Comparison of ENCODE assay signal across 9 mouse cellular contexts in the genomic region with DNA sequence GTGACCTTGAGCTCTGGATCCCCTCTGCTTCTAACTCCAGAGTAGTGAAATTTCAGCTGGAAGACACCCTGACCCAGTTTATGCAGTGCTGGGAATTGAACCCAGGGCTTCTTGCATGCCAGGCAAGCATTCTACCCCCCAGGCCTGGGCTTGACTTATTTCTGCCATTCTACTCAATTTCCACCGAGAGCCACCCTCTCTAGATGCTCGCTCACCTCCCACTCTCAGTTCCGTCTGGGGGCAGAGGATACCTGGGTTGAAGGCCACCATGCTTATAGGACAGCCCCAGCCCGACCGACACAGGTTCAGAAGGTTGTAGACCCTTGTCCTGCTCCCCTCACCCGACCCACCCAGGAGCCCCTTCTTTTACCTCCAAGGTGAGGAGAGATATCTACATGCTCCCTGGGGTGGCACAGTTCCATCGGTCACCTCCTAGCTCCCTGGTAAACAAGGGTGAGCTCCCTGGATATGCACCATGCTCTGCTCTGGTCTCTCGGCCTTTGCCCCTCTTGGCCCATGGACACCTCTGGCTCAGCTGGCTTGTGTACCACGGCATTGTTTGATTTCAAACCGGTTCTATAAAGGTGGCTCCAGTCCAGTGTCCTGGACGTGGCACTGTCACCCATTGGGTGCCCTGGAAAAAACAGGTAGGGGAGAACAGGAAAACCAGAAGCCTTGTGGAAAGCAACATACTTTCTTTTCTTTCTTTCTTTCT. TPM values are rescaled to one million over a fixed set of nuclear protein-coding genes. Genes with fewer than 3 reads are reported as not detected.
A peak's percentile ranks its signal among the peaks of the same experiment; 100 is the strongest.
DNase-seq lines count a peak whose midpoint lies in the region; ATAC-seq lines count a peak whose summit lies in the region.
"Had no signal": no experiment of that assay in that cellular context is flagged by ENCODE, and none has a peak within 500 bp of the region (broad histone marks: within the 10 kb centered on the region; RNA-seq: fewer than 3 reads in every experiment).

No protein-coding gene starts in this region.

- peak; percentile 26 for DNase-seq in cerebellum, adult 11 months
- DNase-seq in cerebellum, adult 18-20 months, result no peak
- peak; percentile 43 to 71 for DNase-seq in urinary bladder, adult 18-20 months (ENCODE audit: low spot score in 2 of 2)
- no peak for DNase-seq in urinary bladder, postnatal 4 days (ENCODE audit: low spot score in 2 of 2)
- DNase-seq in urinary bladder, postnatal 36 days (ENCODE audit: low spot score in 2 of 2), result peak; percentile 65 to 79
- DNase-seq in B cell, adult 2 months, result no peak
- DNase-seq: right cerebral cortex, postnatal 14 days had no signal

- 87% methylated on average over 11 of the region's 11 CpGs for WGBS in limb, embryonic 12.5 days

- H3K9me3 ChIP-seq in limb, embryonic 12.5 days, result no peaks in the 10 kb centered on the region

- no peaks in the 10 kb centered on the region for H3K36me3 ChIP-seq in limb, embryonic 12.5 days

- H3K4me3 ChIP-seq in limb, embryonic 12.5 days (replicated peaks), result no peak overlapping the region

- H3K4me1 ChIP-seq in limb, embryonic 12.5 days (replicated peaks), result peaks cover 33% of the 10 kb centered on the region

- 0 out of 2 replicates have a peak overlapping the region, but pooled peaks have one; percentile 92 for H3K27ac ChIP-seq in limb, embryonic 12.5 days

- no peak overlapping the region for H3K9ac ChIP-seq in limb, embryonic 12.5 days (replicated peaks)

- no peak for ATAC-seq in limb, embryonic 12.5 days (ENCODE audit: insufficient number of reproducible peaks, insufficient read depth, low FRiP score, low TSS enrichment, low read depth)
- ATAC-seq in granulocyte monocyte progenitor cell, adult 5-6 weeks (replicated peaks; ENCODE audit: poor library complexity, severe bottlenecking), result no peak

- no peak overlapping the region for H3K4me2 ChIP-seq in limb, embryonic 12.5 days

- H3K27me3 ChIP-seq in limb, embryonic 12.5 days, result peaks cover 8% of the 10 kb centered on the region

RNA-seq across cellular contexts. Expression of a gene that starts 49.2 kb away (rescaled TPM):
- 36.8 and 37.1 TPM in 2 replicates for polyA plus RNA-seq in limb, embryonic 12.5 days (2016; fragmentation: Nextera tagmentation; extraction: Ambion mirVana)
- total RNA-seq in granulocyte monocyte progenitor cell, adult 5-6 weeks (2014; fragmentation: Nextera tagmentation), result 2.9 and 4.5 TPM in 2 replicates
- 1.1 and 4.9 TPM in 2 replicates for total RNA-seq in granulocyte monocyte progenitor cell, adult 5-6 weeks (2017)

Comparison
In these comparisons a context has a peak if more than half of its experiments do, and no peak if none do; other contexts are left out.
1. DNase-seq: peak in cerebellum, adult 11 months (single experiment), urinary bladder, adult 18-20 months (2 of 2) and urinary bladder, postnatal 36 days (2 of 2); none in cerebellum, adult 18-20 months (0 of 2), urinary bladder, postnatal 4 days (0 of 2) and B cell, adult 2 months (0 of 2).